Mouse (Mus musculus) adrenal gland, postnatal 10 days (tissue): ENCODE measurements around the gene Gm28168. TPM values are rescaled to one million over a fixed set of nuclear protein-coding genes. Genes with fewer than 3 reads are reported as not detected.
"Not testable (repeated sequence)": the region's sequence is repeated elsewhere in the genome, so short reads cannot be mapped to it uniquely, and the experiment has no call there.

Source experiments
- DNase-seq: peaks from one replicate; pipeline ENCODE4 v3.0.0; 2021; ENCODE audit warnings: mixed read lengths
- long read RNA-seq, 2 experiments: library from polyadenylated mRNA; stranded (forward); transcript quantifications; one replicate each; pipeline ENCODE4 v2.0.0; 2021
- total RNA-seq, 2 experiments: library from RNA; stranded (reverse); gene quantifications; 2 replicates each; pipeline ENCODE4 v1.2.3; 2021

Gene Gm28168
- not detected for total RNA-seq
- long read RNA-seq, experiment 1: 0 reads
- long read RNA-seq, experiment 2: 0 reads

DNA sequence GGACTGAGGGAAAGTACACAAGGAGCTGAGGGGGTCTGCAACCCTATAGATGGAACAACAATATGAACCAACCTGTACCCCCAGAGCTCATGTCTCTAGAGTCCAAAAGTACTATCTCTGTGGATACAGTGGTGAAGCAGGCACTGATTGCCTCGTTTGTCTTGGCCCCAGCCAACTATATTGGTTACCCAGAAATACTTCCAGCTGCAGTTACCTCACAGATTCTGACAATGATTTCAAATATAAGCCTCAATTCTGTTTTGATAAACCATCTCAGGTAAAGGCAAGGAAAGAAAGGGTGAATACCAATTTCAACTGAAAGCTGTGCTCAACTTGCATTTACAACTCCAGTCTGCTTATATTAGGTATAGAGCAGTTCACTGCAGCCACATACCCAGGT lies at the start of gene Gm28168:
Gene Gm28168, plus strand, starts transcription at position 301 of the 400 bp plus-strand sequence.
- DNase-seq: not testable (repeated sequence)

DNA sequence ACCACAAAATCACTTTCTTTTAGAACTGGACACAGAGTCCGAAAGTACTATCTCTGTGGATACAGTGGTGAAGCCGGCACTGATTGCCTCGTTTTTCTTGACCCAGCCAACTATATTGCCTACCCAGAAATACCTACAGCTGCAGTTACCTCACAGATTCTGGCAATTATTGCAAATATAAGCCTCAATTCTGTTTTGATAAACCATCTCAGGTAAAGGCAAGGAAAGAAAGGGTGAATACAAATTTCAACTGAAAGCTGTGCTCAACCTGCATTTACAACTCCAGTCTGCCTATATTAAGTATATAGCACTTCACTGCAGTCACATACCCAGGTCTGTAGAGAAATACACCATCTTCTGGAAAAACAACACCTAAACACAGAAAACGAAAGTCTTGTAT lies 37.8 kb downstream of the Gm28168 start, which contains the start of gene Gm7145:
Gene Gm7145, plus strand, starts transcription at position 301 of the 400 bp plus-strand sequence.
- no peak for DNase-seq

Other genes starting within 250 kb of the Gm28168 start
- not detected for gene Gm28363, start 230.9 kb upstream of the Gm28168 start, total RNA-seq
- gene B020011L13Rik, start 146.9 kb upstream of the Gm28168 start, total RNA-seq: not detected
- gene Gm28360, start 97.9 kb upstream of the Gm28168 start, total RNA-seq: not detected
- gene Gm7145, start 37.9 kb downstream of the Gm28168 start, total RNA-seq: not detected
- not detected for gene Gm29106, start 248.5 kb downstream of the Gm28168 start, total RNA-seq